Mouse (Mus musculus) lung, embryonic 16.5 days (tissue): ENCODE data around the gene Samd8. TPM values are rescaled to one million over a fixed set of nuclear protein-coding genes. Genes with fewer than 3 reads are reported as not detected.
A peak's percentile ranks its signal among the peaks of the same experiment; 100 is the strongest.

Source experiments
- ATAC-seq: fragments of 200-750 bp; cut with Nextera tagmentation; 2 replicates; pipeline ENCODE4 v1.8.0; 2017; ENCODE audit warnings: low read depth, mild to moderate bottlenecking, moderate library complexity
- H3K27ac ChIP-seq: fragments of 300-500 bp; sonication (generic); 2 replicates; pipeline ENCODE4 v1.5.1; 2014; ENCODE audit warnings: mild to moderate bottlenecking, control low read depth, low read length
- H3K27me3 ChIP-seq: fragments of 300-500 bp; sonication (generic); 2 replicates; pipeline ENCODE4 v1.6.1; 2014; ENCODE audit warnings: low read depth, low read length, mixed read lengths; ENCODE audit not compliant: control insufficient read depth, insufficient read depth
- H3K36me3 ChIP-seq: fragments of 300-500 bp; sonication (generic); 2 replicates; pipeline ENCODE4 v1.6.1; 2014; ENCODE audit warnings: low read length; ENCODE audit not compliant: control insufficient read depth, insufficient read depth
- H3K4me1 ChIP-seq: fragments of 300-500 bp; sonication (generic); replicated peaks from 2 replicates; pipeline ENCODE4 v1.6.1; 2014; ENCODE audit warnings: low read length, mixed read lengths; ENCODE audit not compliant: control insufficient read depth, insufficient read depth
- H3K4me2 ChIP-seq: fragments of 300-500 bp; sonication (generic); 2 replicates; pipeline ENCODE4 v1.6.1; 2014; ENCODE audit warnings: low read depth, low read length, control low read depth
- H3K4me3 ChIP-seq: fragments of 300-500 bp; sonication (generic); 2 replicates; pipeline ENCODE4 v1.5.1; 2014; ENCODE audit warnings: mild to moderate bottlenecking, low read length, control low read depth
- H3K9ac ChIP-seq: fragments of 300-500 bp; sonication (generic); 2 replicates; pipeline ENCODE4 v1.6.1; 2014; ENCODE audit warnings: low read length, control low read depth
- H3K9me3 ChIP-seq: fragments of 300-500 bp; sonication (generic); 2 replicates; pipeline ENCODE4 v1.6.1; 2016; ENCODE audit warnings: low read length; ENCODE audit not compliant: control insufficient read depth
- WGBS: fragments of 180-500 bp; shearing (Covaris S2); extraction: QIAGEN DNeasy Blood & Tissue Kit; methylation state at CpG from one replicate; pipeline ENCODE4 v1.1.7; 2014; 5-methylcytosine and 5-hydroxymethylcytosine counted together
- polyA plus RNA-seq: library from polyadenylated mRNA; unstranded; fragments of >200 nt; fragmentation: Nextera tagmentation; extraction: Ambion mirVana; gene quantifications from 2 replicates; pipeline ENCODE4 v1.2.1, GENCODE M21; 2015

The Samd8 gene
- polyA plus RNA-seq, 1 experiment from 2014 or later, result 7.2 TPM

DNA sequence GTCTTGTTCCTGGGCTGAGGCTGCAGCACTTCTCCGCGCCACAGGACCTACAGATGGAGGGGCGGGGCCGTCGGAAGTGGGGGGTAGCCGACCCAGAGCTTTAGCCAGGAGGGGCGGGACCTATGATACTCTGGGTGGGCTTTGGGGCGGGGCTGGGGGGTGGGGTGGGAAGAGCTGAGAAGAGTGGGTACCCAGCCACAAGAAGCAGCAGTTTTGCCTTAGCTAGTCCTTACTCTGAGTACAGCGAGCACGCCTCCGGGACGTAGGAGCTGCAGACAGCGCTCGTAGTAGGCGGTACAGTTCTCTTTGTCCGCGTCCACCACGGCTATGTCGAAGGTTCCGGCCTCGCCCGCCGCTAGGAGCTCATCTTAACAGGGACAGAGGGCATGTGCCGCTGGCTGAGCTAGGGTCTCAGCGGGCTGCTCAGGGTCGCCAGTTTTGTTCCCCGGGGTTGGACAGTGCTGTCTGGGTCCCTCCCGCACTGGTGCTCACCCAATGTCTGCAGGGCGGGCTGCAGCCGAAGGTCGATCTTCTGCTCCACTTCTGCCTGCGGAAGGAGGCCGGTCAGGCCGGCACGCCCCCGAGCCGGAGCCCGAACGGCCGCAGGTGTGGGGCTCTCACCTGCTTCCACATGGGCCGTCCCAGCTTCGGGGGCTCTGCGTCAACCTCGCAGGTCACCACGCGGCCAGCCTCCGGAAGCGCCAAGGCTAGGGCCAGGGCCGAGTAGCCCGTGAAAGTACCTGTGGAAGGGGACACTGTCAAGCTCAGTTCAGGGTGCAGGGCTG lies 97.2 kb downstream of the Samd8 start:
- H3K9me3 ChIP-seq, result no peaks in the 10 kb centered on the region
- no peaks in the 10 kb centered on the region for H3K27me3 ChIP-seq
- WGBS, result under 1% methylated on average over 50 of the region's 50 CpGs
- peak overlapping the region; percentile 75 for H3K9ac ChIP-seq
- peaks cover 23% of the 10 kb centered on the region for H3K36me3 ChIP-seq
- peak overlapping the region; percentile 77 for H3K27ac ChIP-seq
- peak overlapping the region; percentile 78 for H3K4me3 ChIP-seq
- H3K4me1 ChIP-seq, result peaks cover 16% of the 10 kb centered on the region
- ATAC-seq, result peak; percentile 67
- peak overlapping the region; percentile 99 for H3K4me2 ChIP-seq

Other genes starting within 250 kb of the Samd8 start
- gene Dupd1, start 36.0 kb upstream of the Samd8 start, polyA plus RNA-seq, result not detected in 2 replicates
- 0.28 and 0.43 TPM in 2 replicates for gene Dusp13, start 650 bp downstream of the Samd8 start, polyA plus RNA-seq
- 253 and 264 TPM in 2 replicates for gene Vdac2, start 74.7 kb downstream of the Samd8 start, polyA plus RNA-seq
- 13.2 and 17.5 TPM in 2 replicates for gene Comtd1, start 98.4 kb downstream of the Samd8 start, polyA plus RNA-seq
- 14.2 and 17.1 TPM in 2 replicates for gene Zfp503, start 239.1 kb downstream of the Samd8 start, polyA plus RNA-seq